Mouse (Mus musculus) heart, embryonic 11.5 days (tissue): ENCODE measurements around the gene Unc13d. TPM values are rescaled to one million over a fixed set of nuclear protein-coding genes. Genes with fewer than 3 reads are reported as not detected.
"Not testable (repeated sequence)": the region's sequence is repeated elsewhere in the genome, so short reads cannot be mapped to it uniquely, and the experiment has no call there.

Experiments
- ATAC-seq: fragments of 200-750 bp; cut with Nextera tagmentation; replicated peaks from 2 replicates; pipeline ENCODE4 v1.8.0; 2017; ENCODE audit warnings: moderate library complexity; ENCODE audit not compliant: insufficient number of reproducible peaks, low FRiP score, low TSS enrichment
- H3K27ac ChIP-seq: fragments of 300-500 bp; sonication (generic); 2 replicates; pipeline ENCODE4 v1.5.1; 2014; ENCODE audit warnings: mild to moderate bottlenecking, low read depth, low read length
- H3K27me3 ChIP-seq: fragments of 300-500 bp; sonication (generic); 2 replicates; pipeline ENCODE4 v1.6.1; 2014; ENCODE audit warnings: mild to moderate bottlenecking, low read length, mixed read lengths; ENCODE audit not compliant: control insufficient read depth, insufficient read depth
- H3K36me3 ChIP-seq: fragments of 300-500 bp; sonication (generic); 2 replicates; pipeline ENCODE4 v1.6.1; 2014; ENCODE audit warnings: mild to moderate bottlenecking, low read length, moderate library complexity, mixed read lengths; ENCODE audit not compliant: control insufficient read depth, insufficient read depth
- H3K4me1 ChIP-seq: fragments of 300-500 bp; sonication (generic); 2 replicates; pipeline ENCODE4 v1.6.1; 2014; ENCODE audit warnings: low read length; ENCODE audit not compliant: control insufficient read depth, insufficient read depth
- H3K4me2 ChIP-seq: fragments of 300-500 bp; sonication (generic); 2 replicates; pipeline ENCODE4 v1.6.1; 2014; ENCODE audit warnings: mild to moderate bottlenecking, moderate library complexity
- H3K4me3 ChIP-seq: fragments of 300-500 bp; sonication (generic); 2 replicates; pipeline ENCODE4 v1.5.1; 2014; ENCODE audit warnings: low read depth, low read length
- H3K9ac ChIP-seq: fragments of 300-500 bp; sonication (generic); 2 replicates; pipeline ENCODE4 v1.6.1; 2014; ENCODE audit warnings: mild to moderate bottlenecking, low read depth, low read length, moderate library complexity
- H3K9me3 ChIP-seq: fragments of 300-500 bp; sonication (generic); replicated peaks from 2 replicates; pipeline ENCODE4 v1.6.1; 2016; ENCODE audit warnings: low read length; ENCODE audit not compliant: control insufficient read depth
- WGBS: fragments of 180-500 bp; shearing (Covaris S2); extraction: QIAGEN DNeasy Blood & Tissue Kit; methylation state at CpG from one replicate; pipeline ENCODE4 v1.1.7; 2014; ENCODE audit not compliant: insufficient replicate concordance; 5-methylcytosine and 5-hydroxymethylcytosine counted together
- polyA plus RNA-seq: library from polyadenylated mRNA; unstranded; fragments of >200 nt; fragmentation: Nextera tagmentation; extraction: Ambion mirVana; gene quantifications from 2 replicates; pipeline ENCODE4 v1.2.1, GENCODE M21; 2014

Unc13d gene
- polyA plus RNA-seq, 1 experiment from 2014 or later, result 2.6 TPM

GRCm38 (mm10) chr11:116028177-116028865, 49.4 kb downstream of the Unc13d start:
- Histone ChIP-seq H3K4me3 (no peak overlapping the region), H3K36me3 (no peaks in the 10 kb centered on the region), H3K9ac (no peak overlapping the region), H3K4me2 (no peak overlapping the region), H3K4me1 (peaks cover 20% of the 10 kb centered on the region), H3K27me3 (no peaks in the 10 kb centered on the region), H3K9me3 (no peaks in the 10 kb centered on the region), H3K27ac (no peak overlapping the region)
- 79% methylated on average over 9 of the region's 9 CpGs for WGBS
- no peak for ATAC-seq

- H3K27ac ChIP-seq, result no peak within 1 kb of the TSS
- H3K36me3 ChIP-seq, result no peaks in the 10 kb centered on the region
- peaks cover 15% of the 10 kb centered on the region for H3K4me1 ChIP-seq
- no peaks in the 10 kb centered on the region for H3K27me3 ChIP-seq
- H3K4me3 ChIP-seq, result no peak within 1 kb of the TSS
- no peak for ATAC-seq
- H3K4me2 ChIP-seq, result no peak within 1 kb of the TSS
- WGBS, result 73% methylated on average over 4 of the region's 4 CpGs
- no peaks in the 10 kb centered on the region for H3K9me3 ChIP-seq
- no peak within 1 kb of the TSS for H3K9ac ChIP-seq
These were observed 50.0 kb downstream of the Unc13d start, which contains the start of gene H3f3b for GRCm38 (mm10) chr11:116027756-116028155. TSS of gene H3f3b (minus strand) at chr11:116027962.

GRCm38 (mm10) chr11:116025056-116025845, 52.5 kb downstream of the Unc13d start:
- ATAC-seq, result no peak
- Histone ChIP-seq H3K36me3 (peaks cover 2% of the 10 kb centered on the region; the same call in 1 of the 2 replicates), H3K9me3 (no peaks in the 10 kb centered on the region), H3K4me2 (no peak overlapping the region), H3K27me3 (no peaks in the 10 kb centered on the region), H3K4me3 (no peak overlapping the region), H3K4me1 (peaks cover 7% of the 10 kb centered on the region; the same call in 1 of the 2 replicates), H3K27ac (no peak overlapping the region), H3K9ac (no peak overlapping the region)
- WGBS, result 81% methylated on average over 3 of the region's 3 CpGs

GRCm38 (mm10) chr11:116024356-116024808, 53.4 kb downstream of the Unc13d start:
- H3K4me3 ChIP-seq, result peak overlapping the region; percentile 97
- peaks cover 2% of the 10 kb centered on the region; the same call in 1 of the 2 replicates for H3K36me3 ChIP-seq
- no peaks in the 10 kb centered on the region for H3K9me3 ChIP-seq
- H3K4me2 ChIP-seq, result peak overlapping the region; percentile 65
- peaks cover 4% of the 10 kb centered on the region; the same call in 1 of the 2 replicates for H3K4me1 ChIP-seq
- H3K27ac ChIP-seq, result peak overlapping the region; percentile 100
- H3K27me3 ChIP-seq, result no peaks in the 10 kb centered on the region
- under 1% methylated on average over 37 of the region's 37 CpGs for WGBS
- peak; percentile 94 for ATAC-seq
- H3K9ac ChIP-seq, result peak overlapping the region; percentile 100

- peak; percentile 73 for ATAC-seq
- H3K4me3 ChIP-seq, result peak overlapping the region; percentile 97
- peaks cover 2% of the 10 kb centered on the region; the same call in 1 of the 2 replicates for H3K36me3 ChIP-seq
- peaks cover 4% of the 10 kb centered on the region; the same call in 1 of the 2 replicates for H3K4me1 ChIP-seq
- peak overlapping the region; percentile 65 for H3K4me2 ChIP-seq
- H3K9me3 ChIP-seq, result no peaks in the 10 kb centered on the region
- peak overlapping the region; percentile 100 for H3K27ac ChIP-seq
- H3K27me3 ChIP-seq, result no peaks in the 10 kb centered on the region
- WGBS, result under 1% methylated on average over 52 of the region's 57 CpGs
- H3K9ac ChIP-seq, result peak overlapping the region; percentile 100
These were observed 53.9 kb downstream of the Unc13d start for GRCm38 (mm10) chr11:116023771-116024355.

DNA sequence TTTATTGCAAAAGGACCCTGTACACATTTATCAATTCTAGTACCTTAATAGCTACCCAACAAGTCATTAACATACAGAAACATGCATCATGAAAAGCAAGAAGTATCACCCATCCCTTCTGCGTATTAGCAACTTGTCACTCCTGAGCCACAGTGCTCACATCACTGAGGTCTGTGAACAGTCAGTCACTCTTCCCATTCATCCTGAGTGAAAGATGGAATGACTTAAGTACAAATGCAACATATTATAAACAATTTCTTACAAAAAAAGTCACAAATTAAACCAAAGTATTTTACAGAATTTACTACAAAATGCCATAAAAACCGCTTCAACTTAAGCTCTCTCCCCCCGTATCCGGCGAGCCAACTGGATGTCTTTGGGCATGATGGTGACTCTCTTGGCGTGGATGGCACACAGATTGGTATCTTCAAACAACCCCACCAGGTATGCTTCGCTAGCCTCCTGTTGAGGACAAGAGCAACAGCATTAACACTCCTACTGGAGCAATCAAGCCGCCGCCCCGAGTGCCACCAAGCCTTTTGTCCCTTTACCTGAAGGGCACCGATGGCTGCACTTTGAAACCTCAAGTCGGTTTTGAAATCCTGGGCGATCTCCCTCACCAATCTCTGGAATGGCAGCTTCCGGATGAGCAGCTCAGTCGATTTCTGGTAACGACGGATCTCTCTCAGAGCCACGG, 54.5 kb downstream of the Unc13d start:
- Histone ChIP-seq H3K27ac (peak overlapping the region; percentile 100), H3K4me2 (peak overlapping the region; percentile 65), H3K9ac (peak overlapping the region; percentile 100), H3K4me3 (peak overlapping the region; percentile 97)
- not testable (repeated sequence) for H3K36me3 ChIP-seq, H3K27me3 ChIP-seq, H3K4me1 ChIP-seq, ATAC-seq, H3K9me3 ChIP-seq
- 6% methylated on average over 18 of the region's 18 CpGs for WGBS

- peak overlapping the region; percentile 31 for H3K4me3 ChIP-seq
- 79% methylated on average over 4 of the region's 4 CpGs for WGBS
- no peaks in the 10 kb centered on the region for H3K27me3 ChIP-seq
- peak overlapping the region; percentile 61 for H3K4me2 ChIP-seq
- H3K4me1 ChIP-seq, result peaks cover 4% of the 10 kb centered on the region; the same call in 1 of the 2 replicates
- no peaks in the 10 kb centered on the region for H3K9me3 ChIP-seq
- ATAC-seq, result no peak
- no peak overlapping the region for H3K27ac ChIP-seq
- H3K9ac ChIP-seq, result no peak overlapping the region
- H3K36me3 ChIP-seq, result peaks cover 2% of the 10 kb centered on the region; the same call in 1 of the 2 replicates
These were observed 55.4 kb downstream of the Unc13d start for GRCm38 (mm10) chr11:116022256-116022780.
